Mouse (Mus musculus): ENCODE measurements around the gene Scamp2.

DNA sequence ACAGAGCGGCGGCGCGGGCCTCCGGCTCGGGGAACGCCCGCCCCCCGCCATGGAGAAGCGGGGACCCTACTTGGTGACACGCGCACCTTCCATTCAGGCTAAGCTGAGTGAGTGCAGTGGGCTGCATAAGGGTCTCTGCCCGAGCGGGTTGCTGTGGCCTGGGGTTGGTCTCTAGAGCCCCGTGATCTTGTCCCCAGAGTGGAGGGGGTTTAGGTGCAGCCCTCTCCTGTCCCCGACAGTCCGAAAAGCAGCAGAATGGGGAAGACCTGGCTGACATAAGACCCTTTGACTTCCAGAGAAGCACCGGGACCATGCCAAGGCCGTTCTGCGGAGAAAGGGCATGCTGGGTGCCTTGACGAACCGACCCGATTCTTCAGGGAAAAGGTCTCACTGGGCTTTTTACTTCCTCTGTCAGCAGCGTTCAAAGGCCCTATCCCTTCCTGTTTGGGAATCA lies 23.0 kb upstream of the Scamp2 start:
- TF ChIP-seq CTCF (conservative IDR thresholded peaks at IDR 0.05; ENCODE audit: low read length), result no peak
- no peak for TF ChIP-seq POU5F1 (IDR thresholded peaks at IDR 0.05; ENCODE audit: borderline replicate concordance, low read length)

All from E14TG2a.4 (cell line).